Mouse (Mus musculus) heart, embryonic 14.5 days (tissue): ENCODE results near the gene Sys1. TPM values are rescaled to one million over a fixed set of nuclear protein-coding genes. Genes with fewer than 3 reads are reported as not detected.

ENCODE experiments used
- ATAC-seq: fragments of 200-750 bp; cut with Nextera tagmentation; 2 replicates; pipeline ENCODE4 v1.8.0; 2017; ENCODE audit warnings: low read depth, moderate TSS enrichment; ENCODE audit not compliant: insufficient number of reproducible peaks, insufficient read depth, low FRiP score
- H3K27ac ChIP-seq, 2 experiments: fragments of 200-500 bp in 1 of 2; fragments of 300-500 bp in 1 of 2; sonication (generic) in 1 of 2; replicated peaks in 1 of 2; 2 replicates each; pipeline ENCODE4 v1.5.1; 2012 to 2014; ENCODE audit warnings: low read depth in 2 of 2, low read length in 2 of 2, control low read depth in 1 of 2, mild to moderate bottlenecking in 1 of 2, mixed read lengths in 1 of 2; ENCODE audit not compliant: control insufficient read depth in 1 of 2, insufficient read depth in 1 of 2
- H3K27me3 ChIP-seq: fragments of 300-500 bp; sonication (generic); 2 replicates; pipeline ENCODE4 v1.6.1; 2014; ENCODE audit warnings: mild to moderate bottlenecking, low read length, control low read depth; ENCODE audit not compliant: control insufficient read depth, insufficient read depth
- H3K36me3 ChIP-seq: fragments of 300-500 bp; sonication (generic); 2 replicates; pipeline ENCODE4 v1.6.1; 2014; ENCODE audit warnings: mild to moderate bottlenecking, control low read depth, low read length, mixed read lengths; ENCODE audit not compliant: control insufficient read depth, insufficient read depth
- H3K4me1 ChIP-seq, 2 experiments: fragments of 200-500 bp in 1 of 2; fragments of 300-500 bp in 1 of 2; sonication (generic) in 1 of 2; 2 replicates each; pipeline ENCODE4 v1.6.1; 2012 to 2014; ENCODE audit warnings: low read length in 2 of 2, control low read depth in 1 of 2, mixed read lengths in 1 of 2; ENCODE audit not compliant: control insufficient read depth in 2 of 2, insufficient read depth in 2 of 2
- H3K4me2 ChIP-seq: fragments of 300-500 bp; sonication (generic); 2 replicates; pipeline ENCODE4 v1.6.1; 2014; ENCODE audit warnings: mild to moderate bottlenecking, low read length
- H3K4me3 ChIP-seq, 2 experiments: fragments of 200-500 bp in 1 of 2; fragments of 300-500 bp in 1 of 2; sonication (generic) in 1 of 2; 2 replicates each; pipeline ENCODE4 v1.5.1; 2012 to 2014; ENCODE audit warnings: low read length in 2 of 2, mild to moderate bottlenecking in 2 of 2, control low read depth in 1 of 2, low read depth in 1 of 2, moderate library complexity in 1 of 2; ENCODE audit not compliant: control insufficient read depth in 1 of 2, insufficient read depth in 1 of 2
- H3K9ac ChIP-seq: fragments of 300-500 bp; sonication (generic); 2 replicates; pipeline ENCODE4 v1.6.1; 2014; ENCODE audit warnings: mild to moderate bottlenecking, low read length
- H3K9me3 ChIP-seq: fragments of 300-500 bp; sonication (generic); 2 replicates; pipeline ENCODE4 v1.6.1; 2016; ENCODE audit warnings: low read length, control low read depth; ENCODE audit not compliant: control insufficient read depth
- WGBS: fragments of 180-500 bp; shearing (Covaris S2); extraction: QIAGEN DNeasy Blood & Tissue Kit; methylation state at CpG from one replicate; pipeline ENCODE4 v1.1.7; 2014; 5-methylcytosine and 5-hydroxymethylcytosine counted together
- polyA plus RNA-seq: library from polyadenylated mRNA; unstranded; fragments of >200 nt; fragmentation: Nextera tagmentation; extraction: Ambion mirVana; gene quantifications from 2 replicates; pipeline ENCODE4 v1.2.1, GENCODE M21; 2014

Sys1 gene
- polyA plus RNA-seq, 1 experiment from 2014 or later = 47.6 TPM

GRCm38 (mm10) chr2:164435216-164436090 is 21.3 kb upstream of the Sys1 start:
- Histone ChIP-seq H3K4me3 (no peak overlapping the region), H3K27ac (no peak overlapping the region), H3K36me3 (no peaks in the 10 kb centered on the region), H3K4me2 (no peak overlapping the region), H3K9ac (peak overlapping the region; percentile 18; the same call in 1 of the 2 replicates), H3K4me1 (peaks cover 51 to 77% of the 10 kb centered on the region in 2 experiments), H3K9me3 (no peaks in the 10 kb centered on the region), H3K27me3 (no peaks in the 10 kb centered on the region)
- ATAC-seq = no peak
- 22% methylated on average over 5 of the region's 5 CpGs for WGBS

GRCm38 (mm10) chr2:164436215-164436913 is 20.4 kb upstream of the Sys1 start:
- peak overlapping the region; percentile 18; the same call in 1 of the 2 replicates for H3K9ac ChIP-seq
- H3K4me2 ChIP-seq = peak overlapping the region; percentile 2; the same call in 1 of the 2 replicates
- ATAC-seq = no peak
- H3K27me3 ChIP-seq = no peaks in the 10 kb centered on the region
- H3K36me3 ChIP-seq = no peaks in the 10 kb centered on the region
- H3K4me3 ChIP-seq = no peak overlapping the region
- H3K27ac ChIP-seq = peak overlapping the region in 1 of 2 experiments; percentile 48; a peak in 1 of 4 replicates
- peaks cover 47 to 77% of the 10 kb centered on the region in 2 experiments for H3K4me1 ChIP-seq
- no peaks in the 10 kb centered on the region for H3K9me3 ChIP-seq
- 30% methylated on average over 8 of the region's 8 CpGs for WGBS

GRCm38 (mm10) chr2:164436961-164437360 is 19.8 kb upstream of the Sys1 start:
- H3K27ac ChIP-seq = 0 out of 4 replicates have a peak overlapping the region, but pooled peaks of 1 of the 2 experiments have one; percentile 48
- H3K4me2 ChIP-seq = 0 out of 2 replicates have a peak overlapping the region, but pooled peaks have one; percentile 2
- no peak overlapping the region for H3K4me3 ChIP-seq
- no peaks in the 10 kb centered on the region for H3K9me3 ChIP-seq
- H3K36me3 ChIP-seq = no peaks in the 10 kb centered on the region
- ATAC-seq = peak; percentile 36; the same call in 1 of the 2 replicates
- no peaks in the 10 kb centered on the region for H3K27me3 ChIP-seq
- 57% methylated on average over 3 of the region's 3 CpGs for WGBS
- peaks cover 43 to 77% of the 10 kb centered on the region in 2 experiments for H3K4me1 ChIP-seq
- H3K9ac ChIP-seq = peak overlapping the region; percentile 18; the same call in 1 of the 2 replicates

- Histone ChIP-seq H3K27ac (no peak overlapping the region), H3K9ac (no peak overlapping the region), H3K9me3 (no peaks in the 10 kb centered on the region), H3K36me3 (no peaks in the 10 kb centered on the region), H3K4me1 (peaks cover 38 to 75% of the 10 kb centered on the region in 2 experiments), H3K27me3 (no peaks in the 10 kb centered on the region), H3K4me3 (no peak overlapping the region), H3K4me2 (no peak overlapping the region)
- WGBS = 68% methylated on average over 6 of the region's 6 CpGs
- ATAC-seq = no peak
Measured at GRCm38 (mm10) chr2:164437710-164438109, 19.1 kb upstream of the Sys1 start.

- 64% methylated on average over 8 of the region's 8 CpGs for WGBS
- peaks cover 33 to 69% of the 10 kb centered on the region in 2 experiments for H3K4me1 ChIP-seq
Measured at GRCm38 (mm10) chr2:164438257-164438656, 18.5 kb upstream of the Sys1 start.

GRCm38 (mm10) chr2:164439001-164439421 is 17.8 kb upstream of the Sys1 start:
- Histone ChIP-seq H3K4me3 (no peak overlapping the region), H3K27me3 (no peaks in the 10 kb centered on the region), H3K4me2 (no peak overlapping the region), H3K36me3 (no peaks in the 10 kb centered on the region), H3K9me3 (no peaks in the 10 kb centered on the region), H3K4me1 (peaks cover 34 to 71% of the 10 kb centered on the region in 2 experiments), H3K9ac (no peak overlapping the region), H3K27ac (no peak overlapping the region)
- ATAC-seq = no peak
- 49% methylated on average over 3 of the region's 3 CpGs for WGBS

More at GRCm38 (mm10) chr2:164438257-164438656, 18.5 kb upstream of the Sys1 start:
- no peak for ATAC-seq
- no peaks in the 10 kb centered on the region for H3K9me3 ChIP-seq
- H3K9ac ChIP-seq = no peak overlapping the region
- H3K27me3 ChIP-seq = no peaks in the 10 kb centered on the region
- H3K4me3 ChIP-seq = no peak overlapping the region
- no peaks in the 10 kb centered on the region for H3K36me3 ChIP-seq
- no peak overlapping the region for H3K27ac ChIP-seq
- no peak overlapping the region for H3K4me2 ChIP-seq

GRCm38 (mm10) chr2:164440314-164440713 is 16.4 kb upstream of the Sys1 start:
- no peak overlapping the region for H3K9ac ChIP-seq
- H3K4me2 ChIP-seq = no peak overlapping the region
- H3K27ac ChIP-seq = no peak overlapping the region
- WGBS = 74% methylated on average over 5 of the region's 5 CpGs
- no peak for ATAC-seq
- no peaks in the 10 kb centered on the region for H3K27me3 ChIP-seq
- no peaks in the 10 kb centered on the region for H3K36me3 ChIP-seq
- no peak overlapping the region for H3K4me3 ChIP-seq
- H3K9me3 ChIP-seq = no peaks in the 10 kb centered on the region
- peaks cover 31 to 69% of the 10 kb centered on the region in 2 experiments for H3K4me1 ChIP-seq
